Mouse (Mus musculus): Measurements from ENCODE around the gene Fbxo48. TPM values are rescaled to one million over a fixed set of nuclear protein-coding genes. Genes with fewer than 3 reads are reported as not detected.

Gene Fbxo48
- polyA plus RNA-seq, 1 experiment from 2014 or later: 1.3 TPM

DNA sequence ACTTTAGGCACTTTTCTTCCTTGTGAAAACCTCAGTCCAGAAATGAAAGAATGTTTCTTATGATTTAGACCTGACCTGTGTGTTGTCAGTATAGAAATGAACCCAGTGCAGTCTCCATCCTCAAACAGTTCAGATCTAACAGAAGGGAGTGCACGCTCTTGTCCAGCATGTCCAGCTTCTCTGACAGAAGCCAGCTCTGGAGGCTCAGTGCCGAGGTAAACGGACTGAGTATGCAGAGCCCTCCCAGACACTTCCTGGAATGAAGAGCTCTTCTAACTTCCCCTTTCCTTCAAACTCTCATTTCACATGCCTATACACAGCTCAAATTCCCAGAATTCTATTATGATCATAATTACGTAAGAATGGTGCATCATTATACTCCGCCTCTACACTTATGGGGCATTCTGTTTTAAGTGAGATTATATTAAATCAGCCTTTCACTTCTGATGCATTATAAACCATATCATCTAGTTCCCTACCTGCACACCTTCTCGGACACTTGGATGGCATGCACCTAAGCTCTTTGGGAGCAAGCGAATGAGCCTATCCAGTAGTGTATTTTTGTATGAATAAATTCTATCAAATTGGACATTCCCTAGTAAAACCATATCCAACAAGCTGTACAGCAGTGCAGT, 51.7 kb downstream of the Fbxo48 start:
- H3K4me1 ChIP-seq: no peaks in the 10 kb centered on the region
- no peak overlapping the region for H3K4me3 ChIP-seq
- no peak overlapping the region for H3K4me2 ChIP-seq
- H3K27me3 ChIP-seq: no peaks in the 10 kb centered on the region
- no peak overlapping the region for H3K9ac ChIP-seq
- H3K36me3 ChIP-seq: no peaks in the 10 kb centered on the region
- ATAC-seq (ENCODE audit: insufficient number of reproducible peaks, low FRiP score, low TSS enrichment, low read depth): no peak
- H3K27ac ChIP-seq: no peak overlapping the region
- 81% methylated on average over 7 of the region's 7 CpGs for WGBS
- no peaks in the 10 kb centered on the region for H3K9me3 ChIP-seq

DNA sequence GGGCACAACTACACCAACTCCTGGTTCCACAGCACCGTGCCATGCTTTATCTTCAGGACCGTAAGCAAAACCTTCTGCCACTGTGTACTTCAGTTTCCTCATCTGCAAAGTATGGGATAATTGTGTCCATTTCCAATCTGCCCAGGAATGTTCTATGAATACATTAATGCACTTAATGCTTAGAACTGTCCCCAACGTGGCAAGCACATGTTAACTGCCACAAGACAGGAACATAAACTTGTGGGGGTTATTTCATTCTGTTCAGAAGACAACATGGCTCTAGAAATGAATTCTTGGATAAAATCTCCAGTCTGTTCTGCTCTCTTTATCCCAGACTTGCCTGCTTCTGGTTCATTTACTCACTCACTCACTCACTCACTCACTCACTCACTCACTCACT, 52.6 kb downstream of the Fbxo48 start:
- WGBS: 68% methylated on average over 3 of the region's 3 CpGs

More for the DNA sequence above, 52.6 kb downstream of the Fbxo48 start:
- H3K4me2 ChIP-seq: no peak overlapping the region
- H3K9ac ChIP-seq: no peak overlapping the region
- H3K27ac ChIP-seq: no peak overlapping the region
- H3K27me3 ChIP-seq: no peaks in the 10 kb centered on the region
- no peak for ATAC-seq (ENCODE audit: insufficient number of reproducible peaks, low FRiP score, low TSS enrichment, low read depth)
- no peaks in the 10 kb centered on the region for H3K9me3 ChIP-seq
- no peaks in the 10 kb centered on the region for H3K4me1 ChIP-seq
- no peak overlapping the region for H3K4me3 ChIP-seq
- H3K36me3 ChIP-seq: no peaks in the 10 kb centered on the region

Other genes starting within 250 kb of the Fbxo48 start
- 28.7 and 28.9 TPM in 2 replicates for gene Egfr, start 199.2 kb upstream of the Fbxo48 start, polyA plus RNA-seq (2015; fragmentation: Nextera tagmentation; extraction: Ambion mirVana)
- gene Cnrip1, start 100.2 kb downstream of the Fbxo48 start, polyA plus RNA-seq (2015; fragmentation: Nextera tagmentation; extraction: Ambion mirVana): 20.8 and 22.0 TPM in 2 replicates
- gene Plek, start 101.0 kb downstream of the Fbxo48 start, polyA plus RNA-seq (2015; fragmentation: Nextera tagmentation; extraction: Ambion mirVana): 3.4 and 3.9 TPM in 2 replicates
- 98.8 and 100 TPM in 2 replicates for gene Ppp3r1, start 207.9 kb downstream of the Fbxo48 start, polyA plus RNA-seq (2015; fragmentation: Nextera tagmentation; extraction: Ambion mirVana)
- gene Wdr92, start 230.7 kb downstream of the Fbxo48 start, polyA plus RNA-seq (2015; fragmentation: Nextera tagmentation; extraction: Ambion mirVana): 22.1 and 23.0 TPM in 2 replicates